Mouse (Mus musculus): ENCODE measurements around the gene Lin7a.

DNA sequence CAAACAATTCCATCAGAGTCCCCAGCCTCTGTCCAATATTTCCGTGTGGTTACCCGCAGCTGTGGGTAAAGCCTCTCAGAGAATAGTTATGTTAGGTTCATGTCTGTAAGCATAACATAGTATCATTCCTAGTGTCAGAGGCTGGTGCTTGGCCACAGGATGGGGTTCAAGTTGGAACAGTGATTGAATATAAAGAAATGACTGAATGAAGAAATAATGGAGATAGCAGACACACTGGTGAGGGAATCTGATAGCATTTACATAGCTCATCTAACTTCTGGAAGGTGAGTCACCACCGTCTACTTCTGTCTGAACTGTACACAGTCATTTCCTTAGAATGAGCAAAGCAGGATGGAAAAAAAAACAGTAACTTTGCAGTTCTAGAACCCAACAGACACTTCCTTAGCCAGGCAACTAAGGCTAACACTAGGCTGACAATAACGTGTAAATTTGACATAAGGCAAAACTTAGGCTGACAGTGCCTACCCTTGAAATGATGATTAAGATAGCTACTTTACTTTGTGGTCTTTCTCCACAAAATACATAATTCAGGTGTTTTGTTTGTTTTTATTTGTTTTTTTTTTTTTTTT, 40.0 kb upstream of the Lin7a start:
- TF ChIP-seq GATA1 (IDR thresholded peaks at IDR 0.05; ENCODE audit: borderline replicate concordance, low read length): no peak
- no peak for TF ChIP-seq TAL1 (conservative IDR thresholded peaks at IDR 0.05; ENCODE audit: low read depth, low read length)
- no peak for TF ChIP-seq POLR2AphosphoS5 (IDR thresholded peaks at IDR 0.05; ENCODE audit: insufficient replicate concordance, low read depth, low read length)

Measured in G1E (cell line).